Mouse (Mus musculus): ENCODE measurements at regions not wholly inside any gene's neighbourhood (a gene's known extent, or its start where the extent isn't known, plus 50 kb on each side); places are given as distances from the start of the nearest gene placed in this dataset.
"Not testable (repeated sequence)": the region's sequence is repeated elsewhere in the genome, so short reads cannot be mapped to it uniquely, and the experiment has no call there.

- H3K36me3 ChIP-seq = no peaks in the 10 kb centered on the region
- no peaks in the 10 kb centered on the region for H3K9me3 ChIP-seq
- no peaks in the 10 kb centered on the region for H3K4me1 ChIP-seq (replicated peaks)
- DNase-seq (ENCODE audit: low spot score) = no peak
- H3K27me3 ChIP-seq (ENCODE audit: insufficient read depth, poor library complexity, severe bottlenecking) = no peaks in the 10 kb centered on the region
- no peak overlapping the region for H3K4me3 ChIP-seq
- H3K27ac ChIP-seq = no peak overlapping the region
Measured at GRCm38 (mm10) chr10:31143856-31144488, 169.2 kb upstream of the Hddc2 start.

- H3K4me1 ChIP-seq (replicated peaks) = no peaks in the 10 kb centered on the region
- no peak for DNase-seq (ENCODE audit: low spot score)
- H3K9me3 ChIP-seq = no peaks in the 10 kb centered on the region
- no peaks in the 10 kb centered on the region for H3K36me3 ChIP-seq
- no peak overlapping the region for H3K27ac ChIP-seq
- WGBS = 90% methylated on average over 3 of the region's 3 CpGs
- H3K4me3 ChIP-seq = no peak overlapping the region
- H3K27me3 ChIP-seq (ENCODE audit: insufficient read depth, poor library complexity, severe bottlenecking) = no peaks in the 10 kb centered on the region
Measured at GRCm38 (mm10) chr10:31144489-31144872, 168.7 kb upstream of the Hddc2 start.

GRCm38 (mm10) chr10:31173169-31173686 lies 140.0 kb upstream of the Hddc2 start:
- H3K9me3 ChIP-seq = no peaks in the 10 kb centered on the region
- H3K27me3 ChIP-seq (ENCODE audit: insufficient read depth, poor library complexity, severe bottlenecking) = no peaks in the 10 kb centered on the region
- 39% methylated on average over 15 of the region's 15 CpGs for WGBS
- no peaks in the 10 kb centered on the region for H3K36me3 ChIP-seq
- no peak overlapping the region for H3K4me3 ChIP-seq
- H3K4me1 ChIP-seq (replicated peaks) = peaks cover 14% of the 10 kb centered on the region; the same call in 1 of the 2 replicates
- peak; percentile 38 for DNase-seq (ENCODE audit: low spot score)
- H3K27ac ChIP-seq = peak overlapping the region; percentile 35; the same call in 1 of the 2 replicates

- Histone ChIP-seq H3K9me3 (no peaks in the 10 kb centered on the region), H3K4me1 (replicated peaks) (no peaks in the 10 kb centered on the region), H3K27ac (no peak overlapping the region), H3K36me3 (no peaks in the 10 kb centered on the region), H3K27me3 (ENCODE audit: insufficient read depth, poor library complexity, severe bottlenecking) (no peaks in the 10 kb centered on the region), H3K4me3 (no peak overlapping the region)
- WGBS = 47% methylated on average over 1 of the region's 1 CpGs
- no peak for DNase-seq (ENCODE audit: low spot score)
Measured at GRCm38 (mm10) chr10:31189577-31189976, 123.6 kb upstream of the Hddc2 start.

GRCm38 (mm10) chr10:31212164-31212563 lies 101.0 kb upstream of the Hddc2 start:
- not testable (repeated sequence) for H3K27ac ChIP-seq; H3K27me3 ChIP-seq (ENCODE audit: insufficient read depth, poor library complexity, severe bottlenecking); H3K9me3 ChIP-seq; H3K4me3 ChIP-seq; DNase-seq (ENCODE audit: low spot score); H3K4me1 ChIP-seq (replicated peaks); H3K36me3 ChIP-seq
- 91% methylated on average over 8 of the region's 8 CpGs for WGBS

GRCm38 (mm10) chr10:31212778-31213454 lies 100.3 kb upstream of the Hddc2 start:
- no peak for DNase-seq (ENCODE audit: low spot score)
- Histone ChIP-seq H3K27me3 (ENCODE audit: insufficient read depth, poor library complexity, severe bottlenecking) (no peaks in the 10 kb centered on the region), H3K27ac (no peak overlapping the region), H3K36me3 (no peaks in the 10 kb centered on the region), H3K4me3 (no peak overlapping the region), H3K4me1 (replicated peaks) (no peaks in the 10 kb centered on the region), H3K9me3 (no peaks in the 10 kb centered on the region)
- 83% methylated on average over 2 of the region's 2 CpGs for WGBS

GRCm38 (mm10) chr10:31221902-31222301 lies 91.3 kb upstream of the Hddc2 start:
- no peaks in the 10 kb centered on the region for H3K36me3 ChIP-seq
- H3K4me1 ChIP-seq (replicated peaks) = no peaks in the 10 kb centered on the region
- no peaks in the 10 kb centered on the region for H3K9me3 ChIP-seq
- no peak overlapping the region for H3K4me3 ChIP-seq
- H3K27ac ChIP-seq = no peak overlapping the region
- DNase-seq (ENCODE audit: low spot score) = no peak
- WGBS = 66% methylated on average over 1 of the region's 1 CpGs
- H3K27me3 ChIP-seq (ENCODE audit: insufficient read depth, poor library complexity, severe bottlenecking) = no peaks in the 10 kb centered on the region

GRCm38 (mm10) chr10:31229078-31229477 lies 84.1 kb upstream of the Hddc2 start:
- no peak for DNase-seq (ENCODE audit: low spot score)
- H3K36me3 ChIP-seq = no peaks in the 10 kb centered on the region
- no peak overlapping the region for H3K4me3 ChIP-seq
- H3K27ac ChIP-seq = no peak overlapping the region
- H3K27me3 ChIP-seq (ENCODE audit: insufficient read depth, poor library complexity, severe bottlenecking) = no peaks in the 10 kb centered on the region
- H3K4me1 ChIP-seq (replicated peaks) = no peaks in the 10 kb centered on the region
- 91% methylated on average over 3 of the region's 3 CpGs for WGBS
- H3K9me3 ChIP-seq = no peaks in the 10 kb centered on the region

- Histone ChIP-seq H3K27me3 (ENCODE audit: insufficient read depth, poor library complexity, severe bottlenecking) (no peaks in the 10 kb centered on the region), H3K36me3 (no peaks in the 10 kb centered on the region), H3K4me1 (replicated peaks) (no peaks in the 10 kb centered on the region), H3K4me3 (no peak overlapping the region), H3K27ac (no peak overlapping the region), H3K9me3 (0 out of 2 replicates have a peak, but pooled peaks cover 4% of the 10 kb centered on the region)
- 82% methylated on average over 3 of the region's 3 CpGs for WGBS
- DNase-seq (ENCODE audit: low spot score) = no peak
Measured at GRCm38 (mm10) chr10:31242442-31242966, 70.7 kb upstream of the Hddc2 start.

- Histone ChIP-seq H3K27me3 (ENCODE audit: insufficient read depth, poor library complexity, severe bottlenecking) (no peaks in the 10 kb centered on the region), H3K27ac (no peak overlapping the region), H3K36me3 (no peaks in the 10 kb centered on the region), H3K4me3 (no peak overlapping the region), H3K4me1 (replicated peaks) (peaks cover 5% of the 10 kb centered on the region), H3K9me3 (no peaks in the 10 kb centered on the region)
- 54% methylated on average over 8 of the region's 8 CpGs for whole genome bisulfite sequencing
- DNase-seq (ENCODE audit: low spot score) = no peak
Measured at GRCm38 (mm10) chr10:31252584-31253381, 60.4 kb upstream of the Hddc2 start.

GRCm38 (mm10) chr10:31256934-31257333 lies 56.2 kb upstream of the Hddc2 start:
- 69% methylated on average over 1 of the region's 1 CpGs for WGBS
- Histone ChIP-seq H3K27me3 (ENCODE audit: insufficient read depth, poor library complexity, severe bottlenecking) (no peaks in the 10 kb centered on the region), H3K36me3 (no peaks in the 10 kb centered on the region), H3K27ac (no peak overlapping the region), H3K4me1 (replicated peaks) (peaks cover 5% of the 10 kb centered on the region), H3K4me3 (no peak overlapping the region), H3K9me3 (no peaks in the 10 kb centered on the region)
- DNase-seq (ENCODE audit: low spot score) = no peak

GRCm38 (mm10) chr10:31257611-31258010 lies 55.6 kb upstream of the Hddc2 start:
- Histone ChIP-seq H3K27ac (no peak overlapping the region), H3K9me3 (no peaks in the 10 kb centered on the region), H3K4me3 (no peak overlapping the region), H3K4me1 (replicated peaks) (peaks cover 5% of the 10 kb centered on the region), H3K36me3 (no peaks in the 10 kb centered on the region), H3K27me3 (ENCODE audit: insufficient read depth, poor library complexity, severe bottlenecking) (no peaks in the 10 kb centered on the region)
- 90% methylated on average over 1 of the region's 1 CpGs for whole genome bisulfite sequencing
- no peak for DNase-seq (ENCODE audit: low spot score)

- no peaks in the 10 kb centered on the region for H3K9me3 ChIP-seq
- 75% methylated on average over 7 of the region's 7 CpGs for WGBS
Measured at GRCm38 (mm10) chr10:31260914-31261313, 52.3 kb upstream of the Hddc2 start.

More at GRCm38 (mm10) chr10:31260914-31261313, 52.3 kb upstream of the Hddc2 start:
- no peaks in the 10 kb centered on the region for H3K36me3 ChIP-seq
- no peak for DNase-seq (ENCODE audit: low spot score)
- H3K4me3 ChIP-seq = no peak overlapping the region
- no peak overlapping the region for H3K27ac ChIP-seq
- no peaks in the 10 kb centered on the region for H3K27me3 ChIP-seq (ENCODE audit: insufficient read depth, poor library complexity, severe bottlenecking)
- H3K4me1 ChIP-seq (replicated peaks) = no peaks in the 10 kb centered on the region
